Mouse (Mus musculus): ENCODE measurements around the gene Nppc.

DNA sequence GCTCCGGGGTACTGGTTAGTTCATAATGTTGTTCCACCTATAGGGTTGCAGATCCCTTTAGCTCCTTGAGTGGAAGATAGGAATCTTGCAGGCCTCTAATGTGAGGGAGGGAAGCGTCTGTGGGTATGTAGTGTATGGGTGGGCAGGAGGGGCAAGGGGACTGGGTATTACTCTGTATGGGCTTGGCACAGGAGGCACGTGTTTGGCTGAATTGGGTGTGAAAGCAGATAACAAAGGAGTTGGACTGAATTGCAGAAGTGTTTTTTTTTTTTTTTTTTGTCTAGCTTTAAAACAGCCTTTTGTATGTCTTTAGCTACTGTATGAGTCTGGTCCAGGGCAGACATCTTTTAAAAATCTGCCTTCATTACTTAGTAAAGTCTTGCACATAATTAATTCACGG, 39.2 kb upstream of the Nppc start:
- no peak for TF ChIP-seq CTCF (IDR thresholded peaks at IDR 0.05; ENCODE audit: low read depth, low read length)
- TF ChIP-seq POLR2A (IDR thresholded peaks at IDR 0.05; ENCODE audit: borderline replicate concordance, low read depth, low read length): no peak
